8 mouse cellular contexts compared by ENCODE assay signal in genomic region chr7:44891611-44892010, GRCm38 (mm10). TPM values are rescaled to one million over a fixed set of nuclear protein-coding genes. Genes with fewer than 3 reads are reported as not detected.
A peak's percentile ranks its signal among the peaks of the same experiment; 100 is the strongest.
DNase-seq lines count a peak whose midpoint lies in the region; ATAC-seq and TF ChIP-seq lines count a peak whose summit lies in the region.

No protein-coding gene starts in this region.

- 22% methylated on average over 6 of the region's 6 CpGs for WGBS in embryonic facial prominence, embryonic 13.5 days
- WGBS in intestine, embryonic 15.5 days: 18% methylated on average over 6 of the region's 6 CpGs

- H3ac ChIP-seq in myocyte (ENCODE audit: control insufficient read depth, insufficient read length): peak overlapping the region; percentile 70

- no peaks in the 10 kb centered on the region for H3K27me3 ChIP-seq in embryonic facial prominence, embryonic 13.5 days
- H3K27me3 ChIP-seq in intestine, embryonic 15.5 days (replicated peaks): no peaks in the 10 kb centered on the region
- no peaks in the 10 kb centered on the region for H3K27me3 ChIP-seq in myocyte (ENCODE audit: control insufficient read depth, insufficient read depth, insufficient read length)

- ATAC-seq in embryonic facial prominence, embryonic 13.5 days (ENCODE audit: insufficient number of reproducible peaks, insufficient read depth, low FRiP score, low TSS enrichment, low read depth): no peak
- ATAC-seq in intestine, embryonic 15.5 days: peak; percentile 15; the same call in 1 of the 2 replicates

- H3K79me2 ChIP-seq in myocyte (ENCODE audit: control insufficient read depth, insufficient read depth): peaks cover 50% of the 10 kb centered on the region

- no peak for TF ChIP-seq POLR2A in myocyte (IDR thresholded peaks at IDR 0.05; ENCODE audit: insufficient read length, low read depth)

- H3K27ac ChIP-seq in left cerebral cortex, adult 2 months: peak overlapping the region; percentile 100
- H3K27ac ChIP-seq in embryonic facial prominence, embryonic 13.5 days: peak overlapping the region; percentile 95; the same call in 1 of the 2 replicates
- peak overlapping the region; percentile 90; the same call in 1 of the 2 replicates for H3K27ac ChIP-seq in intestine, embryonic 15.5 days

- H3K4me3 ChIP-seq in left cerebral cortex, adult 2 months: peak overlapping the region; percentile 89
- peak overlapping the region; percentile 87 for H3K4me3 ChIP-seq in embryonic facial prominence, embryonic 13.5 days
- H3K4me3 ChIP-seq in intestine, embryonic 15.5 days (replicated peaks): peak overlapping the region; percentile 65
- H3K4me3 ChIP-seq in myocyte: peak overlapping the region; percentile 75

- H3K4me2 ChIP-seq in embryonic facial prominence, embryonic 13.5 days: peak overlapping the region; percentile 94
- H3K4me2 ChIP-seq in intestine, embryonic 15.5 days (replicated peaks): peak overlapping the region; percentile 81
- H3K4me2 ChIP-seq in myocyte (ENCODE audit: low read depth): peak overlapping the region; percentile 83

- peaks cover 45% of the 10 kb centered on the region for H3K4me1 ChIP-seq in embryonic facial prominence, embryonic 13.5 days
- H3K4me1 ChIP-seq in intestine, embryonic 15.5 days (replicated peaks): peaks cover 19% of the 10 kb centered on the region

- peaks cover 35% of the 10 kb centered on the region for H3K36me3 ChIP-seq in embryonic facial prominence, embryonic 13.5 days
- H3K36me3 ChIP-seq in intestine, embryonic 15.5 days: peaks cover 11% of the 10 kb centered on the region
- no peaks in the 10 kb centered on the region for H3K36me3 ChIP-seq in myocyte (ENCODE audit: control insufficient read depth, insufficient read depth)

- intact Hi-C loops in left cerebral cortex, adult 2 months (cut with DNase I): loop anchor here (1.0 kb wide), 1 partner anchor 42 kb away; the partner anchor contains the start of gene Tbc1d17
- intact Hi-C loops in left cerebral cortex, postnatal 25 days (cut with DNase I): loop anchor here (1.0 kb wide), 1 partner anchor 21 kb away; no protein-coding TSS in a partner anchor
- intact Hi-C loops in left cerebral cortex, postnatal 36 days (cut with DNase I): loop anchor here (2.0 kb wide), 1 partner anchor 21 kb away; no protein-coding TSS in a partner anchor
- intact Hi-C loops in gastrocnemius, postnatal 14 days (cut with DNase I; ENCODE audit: low total_unique reads): no loop called here

- TF ChIP-seq CTCF in left cerebral cortex, adult 2 months (IDR thresholded peaks at IDR 0.05): no peak

- no peak for DNase-seq in left cerebral cortex, adult 2 months (ENCODE audit: extremely low spot score in 1 of 2, low spot score in 2 of 2)
- no peak for DNase-seq in left cerebral cortex, postnatal 25 days (ENCODE audit: low spot score in 2 of 2)
- no peak for DNase-seq in left cerebral cortex, postnatal 36 days (ENCODE audit: low spot score in 2 of 2)
- DNase-seq in gastrocnemius, postnatal 14 days: no peak
- DNase-seq in frontal cortex, postnatal 14 days (ENCODE audit: low spot score in 2 of 2): no peak

- H3K9ac ChIP-seq in embryonic facial prominence, embryonic 13.5 days: peak overlapping the region; percentile 91
- peak overlapping the region; percentile 80 for H3K9ac ChIP-seq in intestine, embryonic 15.5 days

- H3K9me3 ChIP-seq in embryonic facial prominence, embryonic 13.5 days: no peaks in the 10 kb centered on the region
- no peaks in the 10 kb centered on the region for H3K9me3 ChIP-seq in intestine, embryonic 15.5 days

TF ChIP-seq in myocyte, 11 proteins besides CTCF, POLR2A, EP300 and RAD21:
- TF ChIP-seq SRF (IDR thresholded peaks at IDR 0.05; ENCODE audit: control insufficient read depth, insufficient read length, low read depth) (no peak), MYOG (IDR thresholded peaks at IDR 0.05; ENCODE audit: control insufficient read depth in 1 of 3, insufficient read depth in 1 of 3, insufficient read length in 2 of 3, low read depth in 2 of 3) (no peak)

RNA-seq across cellular contexts. Expression of gene Med25, which starts 0.9 kb away (rescaled TPM):
- total RNA-seq in left cerebral cortex, adult 2 months (2021): 10 to 100 TPM; 96.1 to 98.5 TPM
- 10 to 100 TPM; 88.8 to 89.5 TPM for total RNA-seq in left cerebral cortex, postnatal 25 days (2021)
- polyA plus RNA-seq in embryonic facial prominence, embryonic 13.5 days (2015; fragmentation: Nextera tagmentation; extraction: Ambion mirVana): 107 and 111 TPM in 2 replicates
- 88.2 and 91.8 TPM in 2 replicates for polyA plus RNA-seq in intestine, embryonic 15.5 days (2015; fragmentation: Nextera tagmentation; extraction: Ambion mirVana)
- 57.4 TPM for polyA plus RNA-seq in myocyte (2012; fragmentation: generic; extraction: Trizol)
- total RNA-seq in left cerebral cortex, postnatal 36 days (2021): 10 to 100 TPM; 91.7 to 98.1 TPM
- total RNA-seq in gastrocnemius, postnatal 14 days (2021): 10 to 100 TPM; 48.0 to 49.7 TPM

RNA-seq across cellular contexts. Expression of gene Fuz, which starts 4.3 kb away (rescaled TPM):
- total RNA-seq in left cerebral cortex, adult 2 months (2021): 10 to 100 TPM; 23.4 to 24.1 TPM
- 10 to 100 TPM; 20.7 to 25.5 TPM for total RNA-seq in left cerebral cortex, postnatal 25 days (2021)
- polyA plus RNA-seq in embryonic facial prominence, embryonic 13.5 days (2015; fragmentation: Nextera tagmentation; extraction: Ambion mirVana): 26.1 and 29.7 TPM in 2 replicates
- polyA plus RNA-seq in intestine, embryonic 15.5 days (2015; fragmentation: Nextera tagmentation; extraction: Ambion mirVana): 17.0 and 18.8 TPM in 2 replicates
- 11.6 TPM for polyA plus RNA-seq in myocyte (2012; fragmentation: generic; extraction: Trizol)
- total RNA-seq in left cerebral cortex, postnatal 36 days (2021): 10 to 100 TPM; 18.2 to 20.6 TPM
- total RNA-seq in gastrocnemius, postnatal 14 days (2021): 10 to 100 TPM; 18.8 to 23.4 TPM

RNA-seq across cellular contexts. Expression of gene Ptov1, which starts 22.0 kb away (rescaled TPM):
- total RNA-seq in left cerebral cortex, adult 2 months (2021): 100 to 1,000 TPM; 273 to 290 TPM
- total RNA-seq in left cerebral cortex, postnatal 25 days (2021): 100 to 1,000 TPM; 286 to 287 TPM
- polyA plus RNA-seq in embryonic facial prominence, embryonic 13.5 days (2015; fragmentation: Nextera tagmentation; extraction: Ambion mirVana): 469 and 526 TPM in 2 replicates
- 239 and 253 TPM in 2 replicates for polyA plus RNA-seq in intestine, embryonic 15.5 days (2015; fragmentation: Nextera tagmentation; extraction: Ambion mirVana)
- polyA plus RNA-seq in myocyte (2012; fragmentation: generic; extraction: Trizol): 298 TPM
- 100 to 1,000 TPM; 284 to 285 TPM for total RNA-seq in left cerebral cortex, postnatal 36 days (2021)
- total RNA-seq in gastrocnemius, postnatal 14 days (2021): 100 to 1,000 TPM; 161 to 167 TPM

RNA-seq across cellular contexts. Expression of gene Pnkp, which starts 34.7 kb away (rescaled TPM):
- 10 to 100 TPM; 27.4 to 31.2 TPM for total RNA-seq in left cerebral cortex, adult 2 months (2021)
- total RNA-seq in left cerebral cortex, postnatal 25 days (2021): 10 to 100 TPM; 26.4 to 27.3 TPM
- 30.0 and 30.7 TPM in 2 replicates for polyA plus RNA-seq in embryonic facial prominence, embryonic 13.5 days (2015; fragmentation: Nextera tagmentation; extraction: Ambion mirVana)
- polyA plus RNA-seq in intestine, embryonic 15.5 days (2015; fragmentation: Nextera tagmentation; extraction: Ambion mirVana): 25.9 and 29.0 TPM in 2 replicates
- polyA plus RNA-seq in myocyte (2012; fragmentation: generic; extraction: Trizol): 47.9 TPM
- 10 to 100 TPM; 26.8 TPM for total RNA-seq in left cerebral cortex, postnatal 36 days (2021)
- total RNA-seq in gastrocnemius, postnatal 14 days (2021): 10 to 100 TPM; 15.1 to 16.6 TPM

RNA-seq across cellular contexts. Expression of gene Ap2a1, which starts 37.7 kb away (rescaled TPM):
- 100 to 1,000 TPM; 327 to 331 TPM for total RNA-seq in left cerebral cortex, adult 2 months (2021)
- total RNA-seq in left cerebral cortex, postnatal 25 days (2021): 100 to 1,000 TPM; 325 to 334 TPM
- polyA plus RNA-seq in embryonic facial prominence, embryonic 13.5 days (2015; fragmentation: Nextera tagmentation; extraction: Ambion mirVana): 72.3 and 77.5 TPM in 2 replicates
- polyA plus RNA-seq in intestine, embryonic 15.5 days (2015; fragmentation: Nextera tagmentation; extraction: Ambion mirVana): 60.1 and 65.0 TPM in 2 replicates
- 125 TPM for polyA plus RNA-seq in myocyte (2012; fragmentation: generic; extraction: Trizol)
- total RNA-seq in left cerebral cortex, postnatal 36 days (2021): 100 to 1,000 TPM; 346 to 355 TPM
- 10 to 100 TPM; 55.4 to 60.8 TPM for total RNA-seq in gastrocnemius, postnatal 14 days (2021)
